Mouse (Mus musculus): ENCODE data around the gene Vcl. TPM values are rescaled to one million over a fixed set of nuclear protein-coding genes. Genes with fewer than 3 reads are reported as not detected.
A peak's percentile ranks its signal among the peaks of the same experiment; 100 is the strongest.

The Vcl gene
- polyA plus RNA-seq, 1 experiment: 30.6 TPM

- no peaks in the 10 kb centered on the region for H3K27me3 ChIP-seq (replicated peaks; ENCODE audit: control insufficient read depth, insufficient read depth, low read length)
- no peak for DNase-seq
- no peak overlapping the region for H3K4me3 ChIP-seq (ENCODE audit: insufficient read depth, low read depth, low read length)
- no peak overlapping the region for H3K27ac ChIP-seq (ENCODE audit: insufficient read depth, low read depth, low read length)
- WGBS: 72% methylated on average over 3 of the region's 3 CpGs
- TF ChIP-seq POLR2A (IDR thresholded peaks at IDR 0.05; ENCODE audit: low read depth, low read length): no peak
- TF ChIP-seq CTCF (conservative IDR thresholded peaks at IDR 0.05; ENCODE audit: insufficient read depth, insufficient read length, low read depth, low read length): no peak
- H3K36me3 ChIP-seq (ENCODE audit: control insufficient read depth, insufficient read depth, low read length): no peaks in the 10 kb centered on the region
- H3K4me1 ChIP-seq (ENCODE audit: control insufficient read depth, insufficient read depth, low read length): peaks cover 7% of the 10 kb centered on the region; the same call in 1 of the 2 replicates
Observed at GRCm38 (mm10) chr14:20997548-20997947, 68.3 kb downstream of the Vcl start.

GRCm38 (mm10) chr14:20999617-21000016 is 70.4 kb downstream of the Vcl start:
- TF ChIP-seq POLR2A (IDR thresholded peaks at IDR 0.05; ENCODE audit: low read depth, low read length) (no peak), CTCF (conservative IDR thresholded peaks at IDR 0.05; ENCODE audit: insufficient read depth, insufficient read length, low read depth, low read length) (no peak)
- Histone ChIP-seq H3K4me3 (ENCODE audit: insufficient read depth, low read depth, low read length) (no peak overlapping the region), H3K4me1 (ENCODE audit: control insufficient read depth, insufficient read depth, low read length) (peaks cover 4% of the 10 kb centered on the region; the same call in 1 of the 2 replicates), H3K36me3 (ENCODE audit: control insufficient read depth, insufficient read depth, low read length) (peaks cover 4% of the 10 kb centered on the region; the same call in 1 of the 2 replicates), H3K27ac (ENCODE audit: insufficient read depth, low read depth, low read length) (no peak overlapping the region), H3K27me3 (replicated peaks; ENCODE audit: control insufficient read depth, insufficient read depth, low read length) (no peaks in the 10 kb centered on the region)
- DNase-seq: peak; percentile 17
- WGBS: 43% methylated on average over 4 of the region's 4 CpGs

- Histone ChIP-seq H3K4me1 (ENCODE audit: control insufficient read depth, insufficient read depth, low read length) (no peaks in the 10 kb centered on the region), H3K4me3 (ENCODE audit: insufficient read depth, low read depth, low read length) (no peak overlapping the region), H3K27ac (ENCODE audit: insufficient read depth, low read depth, low read length) (no peak overlapping the region), H3K27me3 (replicated peaks; ENCODE audit: control insufficient read depth, insufficient read depth, low read length) (no peaks in the 10 kb centered on the region), H3K36me3 (ENCODE audit: control insufficient read depth, insufficient read depth, low read length) (peaks cover 11% of the 10 kb centered on the region)
- TF ChIP-seq POLR2A (IDR thresholded peaks at IDR 0.05; ENCODE audit: low read depth, low read length) (no peak), CTCF (conservative IDR thresholded peaks at IDR 0.05; ENCODE audit: insufficient read depth, insufficient read length, low read depth, low read length) (no peak)
- DNase-seq: no peak
- 84% methylated on average over 5 of the region's 5 CpGs for WGBS
Observed at GRCm38 (mm10) chr14:21013800-21014334, 84.7 kb downstream of the Vcl start.

GRCm38 (mm10) chr14:21017871-21018270 is 88.7 kb downstream of the Vcl start:
- no peaks in the 10 kb centered on the region for H3K27me3 ChIP-seq (replicated peaks; ENCODE audit: control insufficient read depth, insufficient read depth, low read length)
- H3K27ac ChIP-seq (ENCODE audit: insufficient read depth, low read depth, low read length): no peak overlapping the region
- WGBS: 87% methylated on average over 5 of the region's 5 CpGs
- H3K4me3 ChIP-seq (ENCODE audit: insufficient read depth, low read depth, low read length): no peak overlapping the region
- no peaks in the 10 kb centered on the region for H3K4me1 ChIP-seq (ENCODE audit: control insufficient read depth, insufficient read depth, low read length)
- H3K36me3 ChIP-seq (ENCODE audit: control insufficient read depth, insufficient read depth, low read length): peaks cover 20% of the 10 kb centered on the region
- no peak for DNase-seq
- TF ChIP-seq CTCF (conservative IDR thresholded peaks at IDR 0.05; ENCODE audit: insufficient read depth, insufficient read length, low read depth, low read length) (no peak), POLR2A (IDR thresholded peaks at IDR 0.05; ENCODE audit: low read depth, low read length) (no peak)

GRCm38 (mm10) chr14:21018977-21019376 is 89.8 kb downstream of the Vcl start:
- 45% methylated on average over 3 of the region's 3 CpGs for WGBS
- DNase-seq: peak; percentile 56
- no peaks in the 10 kb centered on the region for H3K4me1 ChIP-seq (ENCODE audit: control insufficient read depth, insufficient read depth, low read length)
- no peak overlapping the region for H3K27ac ChIP-seq (ENCODE audit: insufficient read depth, low read depth, low read length)
- H3K36me3 ChIP-seq (ENCODE audit: control insufficient read depth, insufficient read depth, low read length): peaks cover 23% of the 10 kb centered on the region
- H3K4me3 ChIP-seq (ENCODE audit: insufficient read depth, low read depth, low read length): no peak overlapping the region
- TF ChIP-seq POLR2A (IDR thresholded peaks at IDR 0.05; ENCODE audit: low read depth, low read length) (no peak), CTCF (conservative IDR thresholded peaks at IDR 0.05; ENCODE audit: insufficient read depth, insufficient read length, low read depth, low read length) (peak; percentile 30; the same call in 1 of the 2 replicates)
- H3K27me3 ChIP-seq (replicated peaks; ENCODE audit: control insufficient read depth, insufficient read depth, low read length): no peaks in the 10 kb centered on the region

GRCm38 (mm10) chr14:21020435-21020834 is 91.2 kb downstream of the Vcl start:
- WGBS: 87% methylated on average over 8 of the region's 8 CpGs
- Histone ChIP-seq H3K27me3 (replicated peaks; ENCODE audit: control insufficient read depth, insufficient read depth, low read length) (no peaks in the 10 kb centered on the region), H3K4me3 (ENCODE audit: insufficient read depth, low read depth, low read length) (no peak overlapping the region), H3K4me1 (ENCODE audit: control insufficient read depth, insufficient read depth, low read length) (no peaks in the 10 kb centered on the region), H3K27ac (ENCODE audit: insufficient read depth, low read depth, low read length) (no peak overlapping the region), H3K36me3 (ENCODE audit: control insufficient read depth, insufficient read depth, low read length) (peaks cover 31% of the 10 kb centered on the region)
- DNase-seq: no peak
- no peak for TF ChIP-seq POLR2A (IDR thresholded peaks at IDR 0.05; ENCODE audit: low read depth, low read length)

- no peak for TF ChIP-seq POLR2A (IDR thresholded peaks at IDR 0.05; ENCODE audit: low read depth, low read length)
- no peak for TF ChIP-seq CTCF (conservative IDR thresholded peaks at IDR 0.05; ENCODE audit: insufficient read depth, insufficient read length, low read depth, low read length)
Observed at GRCm38 (mm10) chr14:21027542-21027941, 98.3 kb downstream of the Vcl start.

More at GRCm38 (mm10) chr14:21027542-21027941, 98.3 kb downstream of the Vcl start:
- H3K27ac ChIP-seq (ENCODE audit: insufficient read depth, low read depth, low read length): no peak overlapping the region
- DNase-seq: no peak
- peaks cover 29% of the 10 kb centered on the region for H3K36me3 ChIP-seq (ENCODE audit: control insufficient read depth, insufficient read depth, low read length)
- H3K4me3 ChIP-seq (ENCODE audit: insufficient read depth, low read depth, low read length): no peak overlapping the region
- H3K4me1 ChIP-seq (ENCODE audit: control insufficient read depth, insufficient read depth, low read length): peaks cover 5% of the 10 kb centered on the region; the same call in 1 of the 2 replicates
- no peaks in the 10 kb centered on the region for H3K27me3 ChIP-seq (replicated peaks; ENCODE audit: control insufficient read depth, insufficient read depth, low read length)

All from kidney, adult 2 months (tissue).